Mouse (Mus musculus): ENCODE results near the gene Rnf144a.

DNA sequence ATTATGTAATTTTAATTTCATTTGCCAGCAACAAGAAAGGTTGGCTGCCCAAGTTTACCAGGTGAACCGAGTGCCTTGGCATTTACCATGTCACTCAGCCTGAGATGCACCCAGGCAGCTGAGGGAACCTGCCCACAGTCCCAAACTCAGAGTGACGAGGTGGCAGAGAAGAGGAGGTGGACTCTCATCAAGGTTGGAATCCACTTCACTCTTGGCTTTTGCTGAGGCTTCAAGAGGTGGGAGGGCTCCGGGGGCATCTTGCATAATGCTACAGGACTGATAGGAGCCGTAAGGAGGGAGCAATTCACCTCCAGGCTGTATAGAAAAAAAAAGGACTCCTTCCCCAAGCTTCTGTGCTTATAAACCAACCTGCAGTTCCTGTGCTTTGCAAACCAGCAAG, 48.7 kb downstream of the Rnf144a start:
- TF ChIP-seq POLR2A (IDR thresholded peaks at IDR 0.05; ENCODE audit: low read depth, low read length) (no peak), CTCF (IDR thresholded peaks at IDR 0.05; ENCODE audit: extremely low read depth, insufficient read length, insufficient replicate concordance, low read depth, low read length) (no peak)

Data from small intestine, adult 2 months (tissue).